In the genomic region with DNA sequence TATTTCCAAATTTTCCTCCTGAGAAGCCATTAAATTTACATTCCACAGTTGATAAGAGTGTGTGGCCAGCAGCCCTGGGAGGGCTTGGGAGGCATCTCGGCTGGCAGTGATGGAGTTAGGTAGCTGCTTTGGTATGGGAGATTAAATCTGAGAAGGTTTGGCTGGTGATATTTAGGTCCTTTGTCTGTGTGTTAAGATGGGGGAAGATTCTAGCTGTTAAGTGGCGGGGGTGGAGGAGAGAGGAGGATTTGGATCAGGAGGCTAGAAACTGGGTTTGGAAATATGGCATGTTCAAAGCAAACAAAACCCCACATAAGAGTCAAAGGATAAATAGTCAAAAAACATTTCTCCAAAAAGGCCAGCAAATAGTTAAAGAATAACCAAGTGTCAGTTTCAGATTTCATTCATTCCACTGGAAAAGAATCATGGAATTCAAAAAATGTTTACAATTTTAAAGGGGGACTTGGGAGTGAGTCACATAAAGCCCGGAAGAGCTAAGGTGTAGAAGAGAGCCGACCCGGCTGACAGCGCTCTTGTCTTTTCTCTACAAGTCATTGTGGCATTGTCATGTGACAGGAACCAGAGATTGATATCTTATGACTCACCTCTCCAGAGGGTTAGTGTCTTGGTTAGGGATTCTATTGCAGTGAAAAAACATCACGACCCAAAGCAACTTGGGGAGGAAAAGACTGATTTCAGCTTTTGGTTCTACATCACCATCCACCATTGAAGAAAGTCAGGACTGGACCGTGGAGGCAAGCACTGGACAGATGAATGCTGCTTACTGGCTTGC, we compare ENCODE assay signal across 13 mouse cellular contexts. TPM values are rescaled to one million over a fixed set of nuclear protein-coding genes. Genes with fewer than 3 reads are reported as not detected.
DNase-seq lines count a peak whose midpoint lies in the region; ATAC-seq and TF ChIP-seq lines count a peak whose summit lies in the region.
"Had no signal": no experiment of that assay in that cellular context is flagged by ENCODE, and none has a peak within 500 bp of the region (broad histone marks: within the 10 kb centered on the region; RNA-seq: fewer than 3 reads in every experiment).

No protein-coding gene starts in this region.

- TF ChIP-seq CTCF in lung, embryonic 14.5 days (IDR thresholded peaks at IDR 0.05; ENCODE audit: low read depth): no peak
- TF ChIP-seq CTCF in G1E (IDR thresholded peaks at IDR 0.05; ENCODE audit: low read depth, low read length): no peak

- peak; percentile 36 for DNase-seq in lung, embryonic 14.5 days
- DNase-seq in lung, adult 18-20 months: no peak
- DNase-seq in G1E (ENCODE audit: low spot score): no peak
- DNase-seq in brain, adult 2 months (ENCODE audit: low read depth, low spot score): peak; percentile 55
- DNase-seq in naive thymus-derived CD4-positive, alpha-beta T cell, adult 2 months (ENCODE audit: low read depth): peak; percentile 16
- DNase-seq in heart, postnatal 10 days: no peak
- no peak for DNase-seq in cerebellum, postnatal 4 days (ENCODE audit: low spot score in 2 of 2)
- DNase-seq: adrenal gland, postnatal 14 days; kidney, adult 8-10 months; layer of hippocampus, adult 9-11 months; liver, postnatal 0 days; retina, postnatal 1 day had no signal

- WGBS in lung, embryonic 14.5 days: 47% methylated on average over 8 of the region's 8 CpGs

- no peak overlapping the region for H3K27ac ChIP-seq in lung, embryonic 14.5 days (ENCODE audit: low read depth)
- H3K27ac ChIP-seq: neural tube, embryonic 12.5 days had no signal

- no peaks in the 10 kb centered on the region for H3K36me3 ChIP-seq in lung, embryonic 14.5 days (ENCODE audit: insufficient read depth)
- H3K36me3 ChIP-seq in G1E (replicated peaks): no peaks in the 10 kb centered on the region
- H3K36me3 ChIP-seq: neural tube, embryonic 12.5 days had no signal

- peaks cover 6% of the 10 kb centered on the region; the same call in 1 of the 2 replicates for H3K4me1 ChIP-seq in lung, embryonic 14.5 days (ENCODE audit: insufficient read depth)
- H3K4me1 ChIP-seq in G1E (ENCODE audit: insufficient read depth, low read depth, low read length): no peaks in the 10 kb centered on the region

- no peaks in the 10 kb centered on the region for H3K27me3 ChIP-seq in lung, embryonic 14.5 days (ENCODE audit: insufficient read depth, low read length)
- H3K27me3 ChIP-seq in G1E (ENCODE audit: insufficient read depth, low read length): peaks cover 35% of the 10 kb centered on the region
- H3K27me3 ChIP-seq: neural tube, embryonic 12.5 days had no signal

- no peak overlapping the region for H3K4me3 ChIP-seq in lung, embryonic 14.5 days (ENCODE audit: low read depth, low read length)
- H3K4me3 ChIP-seq in G1E (ENCODE audit: low read depth, low read length): no peak overlapping the region
- H3K4me3 ChIP-seq: neural tube, embryonic 12.5 days had no signal

- intact Hi-C loops in heart, postnatal 10 days (cut with DNase I): no loop called here

- no peak for ATAC-seq in lung, embryonic 14.5 days (ENCODE audit: insufficient read depth)
- ATAC-seq in G1E (ENCODE audit: extremely low read depth, insufficient number of reproducible peaks, low FRiP score, poor library complexity, severe bottlenecking): peak; percentile 94
- ATAC-seq: liver, postnatal 0 days had no signal

- H3K9me3 ChIP-seq in lung, embryonic 14.5 days (ENCODE audit: low read depth, low read length): no peaks in the 10 kb centered on the region
- no peaks in the 10 kb centered on the region for H3K9me3 ChIP-seq in G1E (replicated peaks)
- H3K9me3 ChIP-seq: neural tube, embryonic 12.5 days had no signal

- no peak overlapping the region for H3K4me2 ChIP-seq in lung, embryonic 14.5 days
- H3K4me2 ChIP-seq: neural tube, embryonic 12.5 days had no signal

- no peak overlapping the region for H3K9ac ChIP-seq in lung, embryonic 14.5 days
- H3K9ac ChIP-seq: liver, postnatal 0 days; neural tube, embryonic 12.5 days had no signal

RNA-seq across cellular contexts. Expression of a gene that starts 36.1 kb away (rescaled TPM):
- polyA plus RNA-seq in lung, embryonic 14.5 days (2014; fragmentation: Nextera tagmentation; extraction: Ambion mirVana): 9.3 and 12.9 TPM in 2 replicates
- not detected in 2 replicates for total RNA-seq in G1E (2014; fragmentation: Nextera tagmentation)
- 0.06 and 0.11 TPM in 2 replicates for total RNA-seq in G1E (2017)
- 0.03 TPM in 1 of 2 replicates, not detected in the other for polyA plus RNA-seq in G1E (2012)
- 10 to 100 TPM; 25.5 to 29.0 TPM for total RNA-seq in heart, postnatal 10 days (2021)

Comparison
In these comparisons a context has a peak if more than half of its experiments do, and no peak if none do; other contexts are left out.
1. DNase-seq: peak in lung, embryonic 14.5 days (single experiment), brain, adult 2 months (single experiment) and naive thymus-derived CD4-positive, alpha-beta T cell, adult 2 months (single experiment); none in lung, adult 18-20 months (0 of 2), G1E (single experiment), heart, postnatal 10 days (0 of 2) and cerebellum, postnatal 4 days (0 of 2).
2. RNA of a gene that starts 36.1 kb away (total RNA-seq): 25.5 to 29.0 TPM in heart, postnatal 10 days; 0.06 to 0.11 TPM in G1E; every median in the first group is over 10 times any median in the second.